Mouse (Mus musculus): Measurements from ENCODE around the gene Ube2e2. TPM values are rescaled to one million over a fixed set of nuclear protein-coding genes. Genes with fewer than 3 reads are reported as not detected.

Ube2e2 gene
- total and polyA plus RNA-seq, 2 experiments from 2014 or later, result 84.5 to 167 TPM

DNA sequence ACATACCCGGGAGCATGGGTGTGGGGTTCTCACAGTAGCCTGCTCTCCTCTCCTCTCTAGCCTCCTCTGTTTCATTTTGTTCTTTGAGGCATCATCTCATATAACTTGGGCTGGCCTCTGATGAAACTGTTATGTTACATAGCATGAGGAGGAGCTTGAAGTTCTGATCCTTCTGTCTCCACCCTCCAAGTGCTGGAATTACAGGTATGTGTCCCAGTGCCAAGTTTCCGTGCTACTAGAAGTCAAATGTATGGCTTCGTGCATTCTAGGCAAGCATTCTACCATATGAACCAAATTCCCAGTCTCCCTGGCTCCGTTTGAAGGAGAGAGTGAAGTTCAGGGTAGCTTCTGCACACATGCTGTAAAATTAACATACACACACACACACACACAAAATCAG lies 363.6 kb downstream of the Ube2e2 start:
- no peaks in the 10 kb centered on the region for H3K36me3 ChIP-seq (ENCODE audit: insufficient read depth, low read length)
- ATAC-seq (ENCODE audit: low FRiP score), result no peak
- 90% methylated on average over 4 of the region's 4 CpGs for WGBS
- no peak for DNase-seq (ENCODE audit: low spot score)
- H3K27ac ChIP-seq (ENCODE audit: low read depth, low read length), result no peak overlapping the region
- H3K4me3 ChIP-seq (ENCODE audit: low read depth, low read length), result no peak overlapping the region
- no peaks in the 10 kb centered on the region for H3K27me3 ChIP-seq (ENCODE audit: insufficient read depth, low read length)
- no peak overlapping the region for H3K4me2 ChIP-seq (ENCODE audit: low read depth, low read length, poor library complexity, severe bottlenecking)
- no peaks in the 10 kb centered on the region for H3K4me1 ChIP-seq (ENCODE audit: insufficient read depth, low read length)
- no peaks in the 10 kb centered on the region for H3K9me3 ChIP-seq (ENCODE audit: low read length)
- H3K9ac ChIP-seq (replicated peaks; ENCODE audit: low read length, poor library complexity, severe bottlenecking), result no peak overlapping the region
- no peak for TF ChIP-seq CTCF (IDR thresholded peaks at IDR 0.05)
